Mouse (Mus musculus) ES-E14 (cell line): ENCODE measurements at regions not wholly inside any gene's neighbourhood (a gene's known extent, or its start where the extent isn't known, plus 50 kb on each side); places are given as distances from the start of the nearest gene placed in this dataset.

Experiments
- CHD2 ChIP-seq: IDR thresholded peaks from 2 replicates; pipeline ENCODE4 v1.6.1; 2014; ENCODE audit warnings: mild to moderate bottlenecking, low read depth, low read length, inconsistent platforms
- HCFC1 ChIP-seq: IDR thresholded peaks from 2 replicates; pipeline ENCODE4 v1.6.1; 2012; ENCODE audit warnings: low read length, inconsistent platforms, borderline replicate concordance; ENCODE audit not compliant: insufficient read depth

DNA sequence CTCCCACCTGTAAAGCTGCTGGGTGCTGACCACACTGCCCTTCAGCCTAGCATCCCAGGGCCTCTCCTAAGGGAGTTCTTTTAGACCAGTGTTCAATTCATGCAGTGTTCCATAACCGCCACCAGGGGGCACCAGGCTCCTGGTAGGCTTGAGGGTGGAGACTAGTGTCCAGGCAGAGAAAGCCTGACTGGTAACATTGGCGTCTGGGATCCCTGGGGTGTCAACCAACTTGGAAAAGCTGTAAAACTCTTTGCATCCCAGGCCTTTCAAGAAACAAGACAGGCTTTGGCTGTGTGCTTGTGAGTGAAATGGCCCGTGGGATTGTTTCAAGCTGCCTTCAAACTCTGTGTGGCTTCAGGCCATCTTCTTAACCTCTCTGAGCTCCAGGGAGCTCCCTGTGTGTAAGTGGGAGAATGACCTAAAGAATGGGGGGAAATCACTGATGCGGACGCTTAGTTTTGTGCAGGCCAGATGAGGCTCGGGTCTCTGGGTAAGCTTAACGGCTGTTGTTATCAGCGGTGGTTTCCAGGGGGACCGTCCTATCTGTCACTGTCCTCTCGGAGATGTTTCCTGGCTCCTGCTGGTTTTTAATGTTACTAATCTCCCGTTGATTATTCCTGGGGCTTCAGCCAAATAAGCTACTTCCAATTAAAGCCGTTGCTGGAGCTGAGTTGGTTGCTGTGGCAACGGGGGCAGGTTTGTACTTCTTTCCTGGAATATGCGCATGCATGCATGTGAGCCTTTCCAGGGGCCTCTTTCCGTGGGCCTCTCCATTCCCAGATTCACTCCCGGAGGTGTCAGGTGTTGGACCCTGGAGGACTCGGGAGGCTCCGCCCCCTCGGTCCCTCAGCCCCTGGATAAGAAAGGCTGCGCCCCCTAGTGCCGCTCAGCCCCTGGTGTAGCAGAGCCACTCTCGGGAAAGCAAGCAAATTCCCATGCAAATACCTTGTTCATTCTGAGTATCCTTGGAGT lies 147.6 kb upstream of the Kcnab2 start:
- no peak for TF ChIP-seq CHD2
- TF ChIP-seq HCFC1: no peak
